Mouse (Mus musculus) limb, embryonic 11.5 days (tissue): Measurements from ENCODE around the gene Traf2. TPM values are rescaled to one million over a fixed set of nuclear protein-coding genes. Genes with fewer than 3 reads are reported as not detected.

Experiments used
- ATAC-seq: fragments of 200-750 bp; cut with Nextera tagmentation; 2 replicates; pipeline ENCODE4 v1.8.0; 2017; ENCODE audit warnings: low read depth; ENCODE audit not compliant: insufficient number of reproducible peaks, low FRiP score, low TSS enrichment
- DNase-seq: peaks from one replicate; pipeline ENCODE4 v3.0.0-alpha.2; 2015; ENCODE audit warnings: low spot score
- H3K27ac ChIP-seq: fragments of 300-500 bp; sonication (generic); replicated peaks from 2 replicates; pipeline ENCODE4 v1.5.1; 2014; ENCODE audit warnings: low read depth, mild to moderate bottlenecking, low read length
- H3K27me3 ChIP-seq: fragments of 300-500 bp; sonication (generic); 2 replicates; pipeline ENCODE4 v1.6.1; 2014; ENCODE audit warnings: mild to moderate bottlenecking, low read length, mixed read lengths; ENCODE audit not compliant: control insufficient read depth, insufficient read depth
- H3K36me3 ChIP-seq: fragments of 300-500 bp; sonication (generic); 2 replicates; pipeline ENCODE4 v1.6.1; 2014; ENCODE audit warnings: mild to moderate bottlenecking, low read length, moderate library complexity, mixed read lengths; ENCODE audit not compliant: control insufficient read depth, insufficient read depth
- H3K4me1 ChIP-seq: fragments of 300-500 bp; sonication (generic); 2 replicates; pipeline ENCODE4 v1.6.1; 2014; ENCODE audit warnings: low read length, mixed read lengths; ENCODE audit not compliant: control insufficient read depth, insufficient read depth
- H3K4me2 ChIP-seq: fragments of 300-500 bp; sonication (generic); 2 replicates; pipeline ENCODE4 v1.6.1; 2014; ENCODE audit warnings: low read depth, mild to moderate bottlenecking, moderate library complexity; ENCODE audit not compliant: severe bottlenecking
- H3K4me3 ChIP-seq: fragments of 300-500 bp; sonication (generic); 2 replicates; pipeline ENCODE4 v1.5.1; 2014; ENCODE audit warnings: low read depth, low read length
- H3K9ac ChIP-seq: fragments of 300-500 bp; sonication (generic); 2 replicates; pipeline ENCODE4 v1.6.1; 2014; ENCODE audit warnings: mild to moderate bottlenecking, low read length
- H3K9me3 ChIP-seq: fragments of 300-500 bp; sonication (generic); 2 replicates; pipeline ENCODE4 v1.6.1; 2016; ENCODE audit warnings: low read length; ENCODE audit not compliant: control insufficient read depth
- WGBS: fragments of 180-500 bp; shearing (Covaris S2); extraction: QIAGEN DNeasy Blood & Tissue Kit; methylation state at CpG from one replicate; pipeline ENCODE4 v1.1.7; 2014; 5-methylcytosine and 5-hydroxymethylcytosine counted together
- polyA plus RNA-seq: library from polyadenylated mRNA; unstranded; fragments of >200 nt; fragmentation: Nextera tagmentation; extraction: Ambion mirVana; gene quantifications from 2 replicates; pipeline ENCODE4 v1.2.1, GENCODE M21; 2014

Gene Traf2
- 40.0 and 40.6 TPM in 2 replicates for polyA plus RNA-seq

DNA sequence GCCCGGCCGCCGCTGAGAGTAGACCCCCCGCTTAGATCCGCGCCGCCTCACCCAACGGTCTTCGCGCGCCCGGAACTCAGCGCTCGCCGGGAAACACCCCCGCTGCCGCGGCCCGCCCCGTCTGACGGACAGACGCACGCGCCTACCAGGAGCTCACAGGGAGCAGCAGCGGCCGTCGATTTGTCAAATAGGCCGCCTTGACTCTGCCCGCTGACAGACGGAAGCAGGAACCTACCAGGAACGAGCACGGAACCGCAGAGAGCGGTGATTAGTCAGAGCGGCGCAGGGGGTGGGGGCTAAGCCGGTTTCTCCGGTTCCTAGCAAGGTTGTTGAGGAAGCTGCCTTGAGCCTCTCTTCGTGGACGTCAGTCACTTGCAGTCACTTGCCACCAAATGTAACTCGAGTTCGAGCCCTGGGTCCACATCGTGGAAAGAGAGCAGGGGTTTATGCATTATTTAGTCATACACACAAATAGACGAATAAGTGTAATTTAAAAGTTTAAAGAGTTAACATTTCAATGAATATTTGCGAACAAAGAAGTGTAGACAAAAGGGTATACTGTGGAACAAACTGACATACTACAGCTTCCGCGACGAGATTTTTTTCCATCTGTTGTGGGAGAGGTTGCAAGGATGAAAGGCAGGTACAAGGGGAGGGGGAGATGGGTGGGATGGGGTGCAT lies at the start of gene Traf2:
TSS of gene Traf2 (minus strand) at position 130 of the 681 bp plus-strand sequence.
- Histone ChIP-seq H3K27me3 (no peaks in the 10 kb centered on the region), H3K4me2 (peak within 1 kb of the TSS; percentile 79), H3K4me1 (peaks cover 4% of the 10 kb centered on the region; the same call in 1 of the 2 replicates), H3K4me3 (peak within 1 kb of the TSS; percentile 70), H3K9me3 (no peaks in the 10 kb centered on the region), H3K9ac (peak within 1 kb of the TSS; percentile 83), H3K27ac (peak within 1 kb of the TSS; percentile 71; the same call in 1 of the 2 replicates), H3K36me3 (peaks cover 2% of the 10 kb centered on the region; the same call in 1 of the 2 replicates)
- DNase-seq (peak; percentile 99), ATAC-seq (peak; percentile 98)
- WGBS, result 3% methylated on average over 46 of the region's 48 CpGs

DNA sequence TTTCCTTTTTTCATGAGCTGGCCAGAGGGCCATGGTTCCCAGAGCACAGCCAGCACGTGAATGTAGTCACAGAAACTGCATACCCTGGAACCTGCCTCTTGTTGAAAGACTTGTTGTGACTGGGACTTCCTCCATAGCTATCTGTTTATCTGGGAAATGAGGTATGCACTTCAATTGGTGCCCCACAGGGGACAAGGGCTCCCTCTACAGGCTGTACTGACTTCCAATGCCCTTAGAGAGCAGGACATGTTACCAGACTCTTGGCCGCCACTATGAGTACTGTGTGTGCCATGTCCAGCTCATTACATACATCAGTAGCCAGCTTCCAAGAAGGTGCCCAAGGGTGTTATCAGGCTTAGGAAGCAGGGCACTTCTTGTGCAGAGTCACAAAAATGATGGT lies 45.1 kb upstream of the Traf2 start:
- no peak overlapping the region for H3K27ac ChIP-seq
- DNase-seq, result no peak
- H3K4me1 ChIP-seq, result no peaks in the 10 kb centered on the region
- H3K4me2 ChIP-seq, result no peak overlapping the region
- no peak overlapping the region for H3K9ac ChIP-seq
- H3K9me3 ChIP-seq, result no peaks in the 10 kb centered on the region
- no peak overlapping the region for H3K4me3 ChIP-seq
- no peak for ATAC-seq
- WGBS, result 88% methylated on average over 2 of the region's 2 CpGs
- H3K27me3 ChIP-seq, result no peaks in the 10 kb centered on the region
- H3K36me3 ChIP-seq, result peaks cover 17% of the 10 kb centered on the region

DNA sequence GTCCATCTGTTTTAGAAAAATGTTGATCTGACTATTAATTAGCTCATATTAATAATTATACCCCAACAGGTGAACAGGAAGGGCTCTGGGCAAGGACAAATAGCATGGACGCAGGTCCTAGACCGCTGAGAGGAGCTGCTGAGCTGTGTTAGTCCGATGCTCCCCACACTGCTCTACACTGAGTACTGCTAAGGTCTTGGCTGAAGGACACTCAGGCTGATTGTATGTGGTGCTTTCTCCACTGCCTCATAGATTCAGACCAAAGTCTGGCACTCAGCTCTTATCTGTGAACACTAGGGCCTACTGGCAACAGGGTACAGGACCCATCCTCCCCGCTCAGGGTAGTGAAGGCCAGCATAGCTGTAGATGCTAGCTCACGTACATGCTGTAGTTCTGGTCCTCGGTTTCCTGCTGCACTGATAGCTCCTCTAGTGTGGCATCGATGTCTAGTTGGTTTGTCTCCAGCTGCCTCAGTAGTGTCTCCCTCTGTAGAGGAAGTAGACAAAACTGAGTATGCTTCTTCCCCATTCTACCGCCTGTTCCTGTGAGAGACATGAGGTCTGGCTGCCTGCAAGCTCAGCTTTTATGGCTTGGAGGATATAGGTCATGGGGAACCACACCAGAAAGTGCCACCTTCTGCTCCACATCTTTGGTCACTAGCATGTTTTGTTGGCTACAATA lies 41.6 kb upstream of the Traf2 start:
- ATAC-seq (no peak), DNase-seq (no peak)
- no peak overlapping the region for H3K4me2 ChIP-seq
- H3K4me1 ChIP-seq, result no peaks in the 10 kb centered on the region
- no peak overlapping the region for H3K9ac ChIP-seq
- WGBS, result 95% methylated on average over 8 of the region's 8 CpGs
- peaks cover 20% of the 10 kb centered on the region for H3K36me3 ChIP-seq
- no peak overlapping the region for H3K4me3 ChIP-seq
- H3K9me3 ChIP-seq, result no peaks in the 10 kb centered on the region
- no peak overlapping the region for H3K27ac ChIP-seq
- no peaks in the 10 kb centered on the region for H3K27me3 ChIP-seq

DNA sequence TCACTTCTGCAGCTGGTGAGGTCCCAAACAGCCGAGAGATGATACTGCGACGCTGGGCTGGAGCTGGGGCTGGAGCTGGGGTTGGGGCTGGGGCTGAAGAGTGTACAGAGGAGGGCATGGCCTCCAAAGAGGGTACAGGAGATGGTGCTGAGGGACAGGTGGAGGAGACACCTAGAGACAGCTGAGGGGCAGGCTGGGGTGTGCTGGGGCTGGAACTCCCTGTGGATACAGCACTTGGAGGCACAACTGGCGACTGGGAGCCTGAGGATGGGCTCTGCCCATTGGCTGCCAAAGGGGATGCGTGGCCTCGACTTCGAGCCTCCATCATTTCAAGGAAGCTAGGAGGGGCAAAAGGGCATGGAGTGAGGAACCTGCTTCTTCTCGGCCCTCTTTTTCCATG lies 40.5 kb upstream of the Traf2 start:
- ATAC-seq (no peak), DNase-seq (no peak)
- no peaks in the 10 kb centered on the region for H3K9me3 ChIP-seq
- no peak overlapping the region for H3K27ac ChIP-seq
- no peak overlapping the region for H3K4me2 ChIP-seq
- H3K27me3 ChIP-seq, result no peaks in the 10 kb centered on the region
- peaks cover 20% of the 10 kb centered on the region for H3K36me3 ChIP-seq
- H3K4me1 ChIP-seq, result no peaks in the 10 kb centered on the region
- H3K9ac ChIP-seq, result no peak overlapping the region
- H3K4me3 ChIP-seq, result no peak overlapping the region
- WGBS, result 92% methylated on average over 8 of the region's 8 CpGs

DNA sequence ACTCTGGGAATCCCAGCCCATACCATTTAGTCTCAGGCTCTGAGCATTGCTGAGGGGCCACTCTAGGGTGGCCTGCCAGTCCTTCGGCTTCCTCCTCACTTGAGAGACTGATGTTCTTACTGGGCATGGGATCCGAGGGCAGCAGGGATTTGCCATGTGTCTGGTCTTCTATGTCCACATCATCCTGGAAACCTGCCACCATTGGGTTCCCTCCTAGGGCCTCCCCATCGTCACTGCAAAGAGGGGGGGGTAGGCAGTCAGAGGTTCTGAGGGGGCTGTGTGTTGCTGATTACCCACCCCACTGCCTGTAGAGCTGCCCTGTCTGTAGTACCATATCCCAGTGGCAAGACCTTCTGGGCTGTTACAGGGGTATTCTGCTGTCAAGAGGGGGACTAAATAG lies 38.9 kb upstream of the Traf2 start:
- Histone ChIP-seq H3K4me3 (no peak overlapping the region), H3K27ac (no peak overlapping the region), H3K9ac (no peak overlapping the region), H3K27me3 (peaks cover 3% of the 10 kb centered on the region), H3K4me1 (peaks cover 4% of the 10 kb centered on the region; the same call in 1 of the 2 replicates), H3K4me2 (no peak overlapping the region), H3K9me3 (no peaks in the 10 kb centered on the region), H3K36me3 (peaks cover 17% of the 10 kb centered on the region)
- DNase-seq (no peak), ATAC-seq (no peak)
- WGBS, result 89% methylated on average over 3 of the region's 3 CpGs

DNA sequence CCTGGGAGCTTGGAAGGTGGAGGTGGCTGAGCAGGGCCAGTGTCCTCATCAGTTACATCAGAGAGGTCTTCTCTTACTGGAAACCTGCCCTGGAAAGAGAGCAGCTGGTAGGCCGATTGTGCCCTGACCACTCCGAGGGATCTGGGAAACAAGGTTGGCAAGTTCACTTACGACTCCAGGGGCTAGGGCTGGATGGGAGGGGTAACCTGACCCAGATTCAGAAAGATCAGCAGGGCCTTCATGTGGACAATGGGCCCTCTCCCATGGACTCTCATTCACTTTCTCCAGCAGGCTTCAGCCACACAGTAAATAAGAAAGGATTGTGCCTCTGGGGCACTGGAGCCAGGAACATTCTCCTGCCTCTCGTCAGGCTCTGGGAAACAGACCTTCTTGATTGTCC lies 38.1 kb upstream of the Traf2 start:
- WGBS, result 90% methylated on average over 4 of the region's 4 CpGs
- Histone ChIP-seq H3K4me3 (no peak overlapping the region), H3K4me2 (no peak overlapping the region), H3K27me3 (peaks cover 10% of the 10 kb centered on the region), H3K9ac (no peak overlapping the region), H3K36me3 (peaks cover 15% of the 10 kb centered on the region), H3K27ac (no peak overlapping the region), H3K4me1 (peaks cover 5% of the 10 kb centered on the region; the same call in 1 of the 2 replicates), H3K9me3 (no peaks in the 10 kb centered on the region)
- ATAC-seq (no peak), DNase-seq (peak; percentile 18)

DNA sequence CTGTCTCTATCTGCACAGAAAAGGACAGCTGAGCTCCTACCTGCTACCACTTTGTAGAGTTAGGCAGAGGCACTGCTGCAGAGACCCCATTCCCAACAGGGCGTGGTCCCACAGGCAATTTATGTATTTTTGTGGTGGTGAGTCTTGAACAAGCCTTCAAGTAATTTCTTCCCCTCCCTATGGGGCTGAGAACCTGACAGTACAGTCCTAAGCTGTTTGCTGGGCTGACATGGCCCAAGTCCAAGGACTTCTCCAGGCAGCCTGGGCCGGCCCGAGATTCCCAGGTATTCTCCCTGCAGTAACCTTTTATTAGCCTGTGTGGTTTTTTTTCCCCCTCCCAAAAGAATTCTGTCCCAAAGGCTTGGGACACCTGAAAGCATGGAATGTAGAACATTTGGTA lies 37.4 kb upstream of the Traf2 start:
- DNase-seq, result no peak
- no peak for ATAC-seq
- H3K9ac ChIP-seq, result no peak overlapping the region
- 88% methylated on average over 3 of the region's 3 CpGs for WGBS
- H3K4me2 ChIP-seq, result no peak overlapping the region
- H3K36me3 ChIP-seq, result peaks cover 13% of the 10 kb centered on the region
- H3K27ac ChIP-seq, result no peak overlapping the region
- H3K27me3 ChIP-seq, result peaks cover 17% of the 10 kb centered on the region
- no peak overlapping the region for H3K4me3 ChIP-seq
- peaks cover 10% of the 10 kb centered on the region for H3K4me1 ChIP-seq
- no peaks in the 10 kb centered on the region for H3K9me3 ChIP-seq

DNA sequence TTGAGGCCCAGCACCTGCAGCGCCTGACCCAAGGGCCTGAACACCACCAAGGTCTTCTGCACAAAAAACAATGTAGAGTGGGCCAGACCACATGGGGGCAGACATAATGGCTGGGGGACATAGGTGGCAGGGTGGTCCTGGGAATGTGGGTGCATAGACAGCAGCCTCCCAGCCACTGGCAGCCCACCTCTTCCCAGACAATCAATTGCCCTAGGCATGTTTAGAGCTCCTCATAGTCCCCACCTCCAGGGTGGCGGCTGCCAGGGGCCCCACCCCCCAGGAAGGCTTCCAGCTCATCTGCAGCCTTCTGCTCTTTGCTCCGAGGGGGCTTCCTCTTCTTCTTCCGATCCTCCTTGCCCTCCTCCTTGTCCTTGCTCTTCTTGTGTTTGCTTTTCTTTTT lies 36.8 kb upstream of the Traf2 start:
- H3K9ac ChIP-seq, result no peak overlapping the region
- H3K4me3 ChIP-seq, result no peak overlapping the region
- WGBS, result 68% methylated on average over 4 of the region's 4 CpGs
- ATAC-seq, result no peak
- DNase-seq, result no peak
- no peak overlapping the region for H3K4me2 ChIP-seq
- peaks cover 23% of the 10 kb centered on the region for H3K27me3 ChIP-seq
- no peaks in the 10 kb centered on the region for H3K9me3 ChIP-seq
- H3K4me1 ChIP-seq, result peaks cover 13% of the 10 kb centered on the region
- H3K27ac ChIP-seq, result no peak overlapping the region
- peaks cover 13% of the 10 kb centered on the region for H3K36me3 ChIP-seq
